Mouse (Mus musculus): Measurements from ENCODE around the gene Crygb.
A peak's percentile ranks its signal among the peaks of the same experiment; 100 is the strongest.

The Crygb gene

GRCm38 (mm10) chr1:65082188-65082587 lies at the start of gene Crygb:
Gene Crygb, minus strand, starts transcription at chr1:65082288.
- DNase-seq (ENCODE audit: low spot score): no peak

- no peak for DNase-seq (ENCODE audit: low spot score)
Measured at GRCm38 (mm10) chr1:65131671-65132070, 49.6 kb upstream of the Crygb start.

DNA sequence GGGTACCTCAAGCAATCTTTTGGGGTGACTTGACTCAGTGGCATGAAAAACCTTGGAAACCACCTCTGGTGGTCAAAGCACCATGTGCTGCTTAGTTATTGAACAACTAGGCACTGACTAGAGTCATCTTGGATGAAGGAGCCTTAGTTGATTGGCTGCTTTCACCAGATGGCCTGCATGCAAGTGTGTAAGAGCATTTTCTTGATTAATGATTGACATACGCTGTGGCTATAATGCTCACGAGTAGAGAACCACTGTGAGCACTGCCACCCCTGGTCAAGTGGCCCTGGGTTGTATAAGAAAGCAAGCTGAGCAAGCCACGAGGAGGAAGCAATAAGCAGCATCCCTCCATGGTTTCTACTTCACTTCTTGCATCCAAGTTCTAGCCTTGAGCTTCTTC lies 48.1 kb upstream of the Crygb start:
- no peak for DNase-seq (ENCODE audit: low spot score)

GRCm38 (mm10) chr1:65129634-65130180 lies 47.6 kb upstream of the Crygb start:
- no peak for DNase-seq (ENCODE audit: low spot score)

- no peak for DNase-seq (ENCODE audit: low spot score)
Measured at GRCm38 (mm10) chr1:65122574-65123372, 40.7 kb upstream of the Crygb start, which contains the start of gene D630023F18Rik. Gene D630023F18Rik, minus strand, starts transcription at chr1:65123214.

DNA sequence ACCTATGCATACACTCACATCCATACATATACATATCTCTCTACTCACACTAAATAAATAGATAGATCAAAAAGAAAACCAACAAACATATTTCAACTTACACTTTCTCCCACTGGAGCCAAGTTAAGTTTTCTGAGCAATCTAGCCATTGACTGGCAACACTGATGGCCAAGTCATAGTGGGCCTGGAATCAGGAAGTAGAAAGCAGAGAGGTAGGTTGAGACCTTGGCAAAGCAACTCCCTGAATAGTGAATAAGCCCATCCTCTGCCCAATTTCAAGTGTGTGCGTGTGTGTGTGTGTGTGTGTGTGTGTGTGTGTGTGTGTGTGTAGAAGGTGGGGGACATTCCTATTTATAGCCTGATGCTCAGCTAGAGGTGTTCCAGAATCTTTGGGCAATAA lies 37.4 kb upstream of the Crygb start, which contains the start of gene Gm28845:
TSS of gene Gm28845 (minus strand) at position 121 of the 400 bp plus-strand sequence.
- no peak for DNase-seq (ENCODE audit: low spot score)

- DNase-seq (ENCODE audit: low spot score): no peak
Measured at GRCm38 (mm10) chr1:65118150-65118913, 36.2 kb upstream of the Crygb start.

DNA sequence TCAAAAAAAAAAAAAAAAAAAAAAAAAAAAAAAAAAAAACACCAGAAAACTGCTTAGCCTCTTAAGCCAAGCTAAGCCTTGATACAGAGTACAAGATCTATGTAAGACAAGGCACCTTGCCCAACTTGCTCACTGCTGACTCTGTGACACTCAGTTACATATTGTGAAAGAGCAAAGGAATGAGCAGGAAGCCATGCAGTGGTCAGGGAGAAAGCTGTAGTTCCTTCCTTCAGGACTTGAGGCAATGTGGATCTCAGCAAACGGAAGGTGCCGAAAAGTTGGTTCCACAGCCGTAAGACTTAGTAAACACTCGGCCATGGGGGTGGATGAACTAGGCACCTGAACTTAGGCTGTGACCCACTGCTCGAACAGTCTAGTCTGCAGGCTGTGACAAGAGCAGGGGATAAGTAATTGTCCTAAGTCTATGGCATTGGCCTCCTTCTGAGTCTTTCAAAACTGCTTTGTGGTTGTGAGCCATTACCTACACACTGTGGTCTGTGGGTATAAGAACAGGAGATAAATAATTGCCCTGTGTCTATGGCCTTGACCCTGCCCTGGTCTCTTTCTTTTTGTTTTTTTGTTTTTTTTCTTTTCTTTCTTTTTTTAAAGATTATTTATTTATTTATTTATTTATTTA lies 31.6 kb upstream of the Crygb start:
- DNase-seq (ENCODE audit: low spot score): no peak

DNA sequence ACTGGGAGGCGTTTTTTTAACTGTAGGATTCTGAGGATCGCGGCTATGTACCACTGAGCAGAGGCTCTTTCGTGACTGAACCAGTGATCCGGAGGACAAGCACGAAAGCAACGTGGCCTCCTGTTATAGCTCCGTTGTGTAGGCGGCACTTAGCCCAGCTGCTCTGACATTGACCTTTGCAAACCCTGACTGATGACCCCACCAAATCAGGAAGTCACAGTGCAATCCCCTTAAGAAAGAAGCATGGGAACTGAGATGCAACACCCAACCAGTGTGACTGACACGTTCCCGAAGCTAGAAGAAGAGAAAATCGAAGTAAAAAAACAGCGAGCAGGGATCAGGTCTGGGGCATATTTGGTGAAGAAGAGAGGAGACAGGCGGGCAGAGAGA lies 30.7 kb upstream of the Crygb start:
- DNase-seq (ENCODE audit: low spot score): no peak

GRCm38 (mm10) chr1:65112031-65112806 lies 30.1 kb upstream of the Crygb start:
- peak; percentile 74 for DNase-seq (ENCODE audit: low spot score)

GRCm38 (mm10) chr1:65109756-65110435 lies 27.8 kb upstream of the Crygb start:
- DNase-seq (ENCODE audit: low spot score): no peak

DNA sequence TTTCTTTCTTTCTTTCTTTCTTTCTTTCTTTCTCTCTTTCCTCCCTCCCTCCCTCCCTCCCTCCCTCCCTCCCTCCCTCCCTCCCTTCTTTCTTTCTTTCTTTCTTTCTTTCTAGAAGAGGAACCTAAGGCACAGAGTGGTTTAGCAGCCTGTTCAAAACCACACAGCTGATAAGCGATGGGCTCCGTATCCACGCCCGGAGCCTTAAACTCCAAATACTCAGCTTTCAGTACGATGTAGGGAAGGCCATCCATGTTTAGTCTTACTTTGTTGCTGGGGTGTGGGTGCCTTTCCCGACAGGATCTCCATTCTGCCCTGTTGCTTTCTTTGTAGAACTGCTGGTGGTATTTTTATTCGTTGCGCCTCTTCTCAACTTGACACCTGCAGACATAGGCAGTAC lies 27.1 kb upstream of the Crygb start:
- no peak for DNase-seq (ENCODE audit: low spot score)

DNA sequence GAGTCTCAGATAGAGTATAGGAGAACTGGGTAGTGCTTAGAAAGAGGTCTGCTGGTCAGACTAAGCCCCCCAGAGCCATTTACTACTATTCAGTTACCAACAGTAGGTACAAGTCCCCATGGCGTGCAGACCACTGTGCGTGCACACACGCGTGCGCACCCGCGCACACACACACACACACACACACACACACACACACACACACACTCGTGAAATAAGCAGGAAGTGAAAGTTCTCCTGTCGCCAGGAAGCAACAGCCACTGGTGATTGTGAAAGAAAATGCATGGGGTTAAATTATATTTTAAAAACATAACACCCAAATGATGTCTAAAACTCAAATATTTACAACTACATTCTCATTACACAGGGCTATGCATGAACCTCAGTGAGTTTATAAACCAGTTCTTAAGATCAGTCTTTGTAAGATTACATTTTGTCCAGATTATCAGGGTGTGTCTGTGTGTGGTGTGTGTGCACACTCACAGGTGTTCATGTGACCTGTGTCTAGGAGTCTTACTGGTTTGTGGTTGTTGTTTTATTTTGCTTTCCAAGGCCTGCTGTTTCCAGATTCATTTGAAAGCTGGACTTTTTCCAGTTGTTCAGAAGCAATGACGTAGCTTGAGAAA lies 25.7 kb upstream of the Crygb start:
- DNase-seq (ENCODE audit: low spot score): no peak

DNA sequence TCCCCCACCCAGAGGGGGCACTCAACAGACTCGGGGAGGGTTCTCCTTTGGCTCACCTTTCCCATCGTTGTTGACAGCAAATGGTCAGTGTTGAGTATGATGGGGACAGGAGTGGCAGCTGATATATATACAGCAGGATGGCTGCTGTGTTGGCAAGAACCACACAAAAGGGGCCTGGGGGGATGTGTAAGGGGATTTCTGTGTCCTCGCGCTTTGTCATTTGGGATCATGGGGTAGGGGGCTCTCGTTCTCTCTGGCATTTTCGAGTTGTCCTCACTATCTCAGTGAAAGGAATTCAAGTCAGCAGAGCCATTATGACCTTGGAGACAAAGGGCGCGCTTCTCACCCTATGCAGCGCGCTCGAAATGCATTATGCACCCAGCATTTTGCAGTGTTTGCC lies 21.2 kb upstream of the Crygb start, which contains the start of gene Cryga:
TSS of gene Cryga (minus strand) at position 101 of the 400 bp plus-strand sequence.
- DNase-seq (ENCODE audit: low spot score): no peak

DNA sequence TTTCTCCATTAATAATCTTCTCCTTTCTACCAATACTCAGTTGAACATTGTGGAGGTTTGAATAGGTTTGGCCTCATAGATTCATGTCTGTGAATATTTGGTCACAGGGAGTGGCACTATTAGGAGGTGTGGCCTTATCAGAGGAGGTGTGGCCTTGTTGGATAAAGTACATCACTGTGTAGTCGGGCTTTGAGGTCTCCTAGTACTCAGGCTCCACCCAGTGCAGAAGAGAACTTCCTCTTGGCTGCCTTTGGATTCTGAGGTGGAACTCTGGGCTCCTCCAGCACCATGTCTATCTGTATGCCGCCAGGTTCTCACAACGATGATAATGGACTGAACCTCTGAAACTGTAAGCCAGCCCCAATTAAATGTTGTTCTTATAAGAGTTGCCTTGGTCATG lies 14.9 kb upstream of the Crygb start:
- no peak for DNase-seq (ENCODE audit: low spot score)

DNA sequence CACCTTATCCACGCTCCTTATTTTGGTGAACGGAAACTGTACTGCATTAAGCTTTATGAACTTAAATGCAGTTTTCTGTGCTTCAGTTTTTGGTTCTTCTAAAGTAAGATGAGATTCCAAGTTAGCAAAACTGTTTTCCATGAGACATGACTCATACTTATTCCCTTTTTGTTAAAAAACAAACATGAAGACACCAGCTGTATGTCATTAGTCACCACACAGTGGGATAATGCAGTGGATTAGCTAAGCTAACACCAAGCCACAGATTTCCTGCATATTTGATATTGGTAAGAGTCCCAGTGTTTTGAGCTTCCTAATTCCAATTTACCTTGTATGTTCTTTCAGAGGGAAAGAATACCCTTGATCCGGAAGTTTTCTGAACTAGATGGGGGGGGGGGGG lies 9.5 kb upstream of the Crygb start:
- no peak for DNase-seq (ENCODE audit: low spot score)

DNA sequence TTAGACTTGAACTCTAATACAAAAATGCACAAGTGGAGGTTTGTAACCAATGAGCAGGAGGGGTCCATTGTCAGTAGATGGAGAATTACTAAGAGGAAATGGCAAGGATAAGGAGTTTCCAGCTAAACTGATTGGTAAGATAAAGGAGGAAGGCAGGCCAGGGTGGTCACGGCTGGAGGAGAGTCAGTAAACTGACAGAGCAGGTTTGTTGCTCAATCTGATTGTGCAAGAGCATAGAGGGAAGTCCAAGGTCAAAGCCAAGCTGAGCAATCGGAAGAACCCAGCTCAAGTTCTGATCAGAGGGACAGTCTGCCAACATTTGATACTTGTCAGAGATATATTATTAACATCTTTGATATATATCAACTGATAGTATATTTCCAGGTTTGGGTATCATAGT lies 8.3 kb upstream of the Crygb start:
- DNase-seq (ENCODE audit: low spot score): peak; percentile 31

DNA sequence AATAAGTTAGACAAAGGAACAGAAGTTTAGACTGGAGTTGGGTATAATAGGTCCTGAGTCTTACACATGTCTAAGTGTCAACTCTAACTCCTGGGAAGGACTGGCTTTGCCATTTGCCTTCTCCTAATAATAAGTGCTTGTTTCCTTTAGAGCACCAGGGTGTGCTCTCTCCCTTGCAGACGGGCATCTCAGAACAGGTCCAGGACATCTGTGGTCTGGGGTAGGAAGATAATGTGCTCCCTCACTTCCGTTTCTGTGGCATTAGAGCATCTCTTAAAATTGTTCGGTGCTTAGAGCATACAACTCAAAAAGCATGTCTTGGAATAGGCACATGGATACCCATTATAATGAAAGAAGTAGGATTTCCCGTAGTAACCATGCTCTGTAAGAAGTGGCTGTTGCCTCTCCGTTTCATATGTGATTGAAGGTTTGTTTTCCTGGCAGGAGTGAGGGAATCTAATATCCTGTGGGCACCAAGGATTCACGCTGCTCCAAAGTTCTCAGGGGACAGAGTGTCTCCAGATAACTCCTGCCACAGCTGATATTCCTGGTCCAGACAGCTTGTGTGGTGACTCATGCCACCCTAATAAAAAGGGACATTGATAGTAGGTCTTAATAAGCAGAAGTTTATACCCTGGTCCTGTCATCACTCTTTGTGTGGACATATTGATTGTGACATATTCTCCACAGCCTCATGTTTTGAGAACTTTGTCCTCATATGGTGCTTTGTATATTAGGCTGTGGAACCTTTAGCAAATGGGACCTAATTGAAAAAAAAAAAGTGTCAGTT lies 6.7 kb upstream of the Crygb start:
- no peak for DNase-seq (ENCODE audit: low spot score)

GRCm38 (mm10) chr1:65075607-65076006 lies 6.5 kb downstream of the Crygb start:
- DNase-seq (ENCODE audit: low spot score): no peak

- no peak for DNase-seq (ENCODE audit: low spot score)
Measured at GRCm38 (mm10) chr1:65073589-65073988, 8.5 kb downstream of the Crygb start, which contains the start of gene Crygc. Gene Crygc, minus strand, starts transcription at chr1:65073689.
